Mouse (Mus musculus) neural tube, embryonic 12.5 days (tissue): ENCODE results near the gene Satb1. TPM values are rescaled to one million over a fixed set of nuclear protein-coding genes. Genes with fewer than 3 reads are reported as not detected.
A peak's percentile ranks its signal among the peaks of the same experiment; 100 is the strongest.

Experiments
- ATAC-seq: fragments of 200-750 bp; cut with Nextera tagmentation; 2 replicates; pipeline ENCODE4 v1.8.0; 2017; ENCODE audit warnings: low read depth, mild to moderate bottlenecking, moderate TSS enrichment, moderate library complexity; ENCODE audit not compliant: low FRiP score
- H3K27ac ChIP-seq: fragments of 300-500 bp; sonication (generic); 2 replicates; pipeline ENCODE4 v1.5.1; 2016
- H3K27me3 ChIP-seq: fragments of 300-500 bp; sonication (generic); replicated peaks from 2 replicates; pipeline ENCODE4 v1.6.1; 2016; ENCODE audit warnings: mild to moderate bottlenecking
- H3K36me3 ChIP-seq: fragments of 300-500 bp; sonication (generic); 2 replicates; pipeline ENCODE4 v1.6.1; 2016; ENCODE audit warnings: mild to moderate bottlenecking
- H3K4me1 ChIP-seq: fragments of 300-500 bp; sonication (generic); 2 replicates; pipeline ENCODE4 v1.6.1; 2016
- H3K4me2 ChIP-seq: fragments of 300-500 bp; sonication (generic); replicated peaks from 2 replicates; pipeline ENCODE4 v1.6.1; 2016; ENCODE audit warnings: mild to moderate bottlenecking
- H3K4me3 ChIP-seq: fragments of 300-500 bp; sonication (generic); 2 replicates; pipeline ENCODE4 v1.5.1; 2016
- H3K9ac ChIP-seq: fragments of 300-500 bp; sonication (generic); 2 replicates; pipeline ENCODE4 v1.6.1; 2016; ENCODE audit warnings: mild to moderate bottlenecking
- H3K9me3 ChIP-seq: fragments of 300-500 bp; sonication (generic); 2 replicates; pipeline ENCODE4 v1.6.1; 2016; ENCODE audit warnings: mild to moderate bottlenecking
- WGBS: fragments of 180-500 bp; shearing (Covaris S2); methylation state at CpG from one replicate; pipeline ENCODE4 v1.1.7; 2016; 5-methylcytosine and 5-hydroxymethylcytosine counted together
- polyA plus RNA-seq: library from polyadenylated mRNA; unstranded; fragments of >200 nt; fragmentation: Nextera tagmentation; extraction: Ambion mirVana; gene quantifications from 2 replicates; pipeline ENCODE4 v1.2.1, GENCODE M21; 2016

Satb1 gene
- polyA plus RNA-seq, 1 experiment from 2014 or later, result 36.5 TPM

DNA sequence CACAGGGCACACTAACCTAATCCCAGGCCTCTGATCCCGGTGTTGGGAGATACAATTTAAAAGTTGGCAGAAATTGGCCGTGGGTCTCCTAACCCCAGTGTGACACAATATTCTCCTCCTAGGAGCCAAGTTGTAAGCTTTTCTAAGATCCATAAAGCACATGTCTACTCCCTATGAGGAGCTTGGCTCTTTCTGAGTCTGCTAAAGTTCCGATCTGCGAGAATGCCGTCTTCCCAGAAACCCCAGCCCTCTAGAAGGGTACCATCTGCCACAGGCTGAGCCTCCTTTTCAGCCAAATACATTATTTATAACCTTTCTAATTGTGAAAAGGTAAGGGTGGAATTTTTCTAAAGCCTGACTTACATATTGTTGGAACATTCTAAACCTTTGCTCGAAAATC, 43.3 kb downstream of the Satb1 start:
- 68% methylated on average over 6 of the region's 6 CpGs for WGBS
- no peak overlapping the region for H3K4me2 ChIP-seq
- no peaks in the 10 kb centered on the region for H3K9me3 ChIP-seq
- no peak for ATAC-seq
- H3K27me3 ChIP-seq, result no peaks in the 10 kb centered on the region
- no peak overlapping the region for H3K9ac ChIP-seq
- no peak overlapping the region for H3K27ac ChIP-seq
- peaks cover 6% of the 10 kb centered on the region; the same call in 1 of the 2 replicates for H3K36me3 ChIP-seq
- H3K4me3 ChIP-seq, result no peak overlapping the region
- H3K4me1 ChIP-seq, result peaks cover 5% of the 10 kb centered on the region

DNA sequence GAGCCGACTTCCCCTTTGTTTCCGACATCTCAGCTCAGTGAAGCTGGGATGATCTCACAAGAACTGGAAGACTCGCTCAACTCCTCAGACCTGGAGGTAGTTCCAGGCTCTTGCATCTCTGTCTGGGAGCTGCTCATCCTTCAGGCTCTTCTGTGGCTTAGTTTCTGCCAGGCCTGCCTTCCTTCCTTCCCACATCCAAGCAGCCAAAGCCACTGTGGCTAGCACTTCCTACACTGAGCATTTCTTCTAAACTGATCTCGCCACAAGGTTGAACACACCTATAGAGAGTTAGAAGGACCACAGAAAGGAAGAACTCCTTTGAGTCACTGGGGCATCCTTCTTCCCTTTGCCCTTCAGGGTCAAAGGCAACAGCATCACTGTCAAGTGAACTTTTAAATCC, 44.0 kb downstream of the Satb1 start:
- H3K4me3 ChIP-seq, result no peak overlapping the region
- no peak overlapping the region for H3K4me2 ChIP-seq
- WGBS, result 96% methylated on average over 4 of the region's 4 CpGs
- H3K27me3 ChIP-seq, result no peaks in the 10 kb centered on the region
- peaks cover 9% of the 10 kb centered on the region; the same call in 1 of the 2 replicates for H3K36me3 ChIP-seq
- H3K9me3 ChIP-seq, result no peaks in the 10 kb centered on the region
- no peak for ATAC-seq
- peaks cover 5% of the 10 kb centered on the region for H3K4me1 ChIP-seq
- no peak overlapping the region for H3K9ac ChIP-seq
- no peak overlapping the region for H3K27ac ChIP-seq

DNA sequence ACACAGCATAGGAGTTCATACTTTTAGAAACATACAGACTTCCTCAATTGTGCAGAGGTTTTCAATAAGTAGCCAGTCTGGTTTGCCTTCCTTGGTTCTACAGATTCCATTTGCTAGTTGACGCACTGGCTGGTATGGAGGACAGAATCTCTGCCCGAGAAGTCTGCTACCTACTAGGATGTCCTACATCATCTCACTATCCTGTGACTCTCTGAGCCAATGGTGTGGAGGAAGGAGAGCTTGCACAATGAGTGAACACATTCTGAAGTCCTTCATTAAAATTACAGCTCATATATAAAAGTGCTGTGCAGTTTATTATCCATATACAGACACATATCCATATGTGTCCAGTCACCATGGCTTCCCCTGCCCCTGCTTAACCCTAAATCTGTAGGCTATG, 45.1 kb downstream of the Satb1 start:
- WGBS, result 95% methylated on average over 2 of the region's 2 CpGs
- Histone ChIP-seq H3K9me3 (no peaks in the 10 kb centered on the region), H3K27ac (no peak overlapping the region), H3K4me1 (peaks cover 5% of the 10 kb centered on the region), H3K4me3 (no peak overlapping the region), H3K36me3 (peaks cover 11% of the 10 kb centered on the region), H3K4me2 (no peak overlapping the region), H3K9ac (no peak overlapping the region), H3K27me3 (no peaks in the 10 kb centered on the region)
- no peak for ATAC-seq

DNA sequence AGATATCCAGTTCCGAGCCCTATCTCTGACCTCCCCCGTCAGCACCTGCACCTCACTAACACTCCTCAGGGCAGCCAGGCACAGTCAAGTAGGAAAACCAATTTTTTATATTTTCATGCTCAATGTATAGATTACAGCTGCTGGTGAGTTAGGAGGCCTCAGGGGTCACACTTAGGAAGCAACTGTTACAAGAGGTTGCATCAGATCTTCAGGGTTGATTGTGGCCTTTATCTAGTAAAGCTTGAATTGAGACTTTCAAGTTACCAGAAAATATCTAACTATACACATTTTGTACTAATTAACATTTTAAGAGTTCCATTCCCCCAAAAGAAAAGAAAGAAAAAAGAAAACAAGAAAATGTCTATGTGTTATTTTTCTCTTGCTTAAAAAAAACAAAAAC, 47.0 kb downstream of the Satb1 start:
- no peak overlapping the region for H3K4me2 ChIP-seq
- no peak overlapping the region for H3K4me3 ChIP-seq
- peaks cover 5% of the 10 kb centered on the region for H3K4me1 ChIP-seq
- no peaks in the 10 kb centered on the region for H3K27me3 ChIP-seq
- H3K9me3 ChIP-seq, result no peaks in the 10 kb centered on the region
- ATAC-seq, result no peak
- peaks cover 25% of the 10 kb centered on the region for H3K36me3 ChIP-seq
- H3K9ac ChIP-seq, result no peak overlapping the region
- no peak overlapping the region for H3K27ac ChIP-seq
- WGBS, result 94% methylated on average over 2 of the region's 2 CpGs

DNA sequence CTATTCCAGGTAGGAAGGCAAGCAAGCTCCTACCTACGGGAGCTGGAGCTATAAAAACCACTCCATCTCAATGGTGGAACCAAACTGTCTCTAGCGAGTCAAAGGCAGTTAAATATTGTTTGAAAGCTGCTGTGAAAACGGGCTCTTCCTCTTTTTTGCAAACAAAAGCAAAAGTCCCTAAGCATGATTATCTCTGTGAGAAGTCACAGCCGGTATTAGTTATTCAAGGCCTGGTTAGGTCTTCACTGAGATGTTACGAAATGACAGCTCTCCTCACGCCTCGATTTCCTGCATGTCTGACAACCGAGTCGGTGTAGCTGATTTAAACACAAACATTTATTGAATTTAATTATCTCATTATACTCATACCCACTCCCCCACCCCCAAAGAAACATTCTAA, 48.2 kb downstream of the Satb1 start:
- Histone ChIP-seq H3K9ac (no peak overlapping the region), H3K4me2 (no peak overlapping the region), H3K4me1 (no peaks in the 10 kb centered on the region; the same call in 1 of the 2 replicates), H3K27ac (no peak overlapping the region), H3K27me3 (no peaks in the 10 kb centered on the region), H3K4me3 (no peak overlapping the region), H3K9me3 (no peaks in the 10 kb centered on the region), H3K36me3 (peaks cover 25% of the 10 kb centered on the region)
- 92% methylated on average over 9 of the region's 9 CpGs for WGBS
- no peak for ATAC-seq

DNA sequence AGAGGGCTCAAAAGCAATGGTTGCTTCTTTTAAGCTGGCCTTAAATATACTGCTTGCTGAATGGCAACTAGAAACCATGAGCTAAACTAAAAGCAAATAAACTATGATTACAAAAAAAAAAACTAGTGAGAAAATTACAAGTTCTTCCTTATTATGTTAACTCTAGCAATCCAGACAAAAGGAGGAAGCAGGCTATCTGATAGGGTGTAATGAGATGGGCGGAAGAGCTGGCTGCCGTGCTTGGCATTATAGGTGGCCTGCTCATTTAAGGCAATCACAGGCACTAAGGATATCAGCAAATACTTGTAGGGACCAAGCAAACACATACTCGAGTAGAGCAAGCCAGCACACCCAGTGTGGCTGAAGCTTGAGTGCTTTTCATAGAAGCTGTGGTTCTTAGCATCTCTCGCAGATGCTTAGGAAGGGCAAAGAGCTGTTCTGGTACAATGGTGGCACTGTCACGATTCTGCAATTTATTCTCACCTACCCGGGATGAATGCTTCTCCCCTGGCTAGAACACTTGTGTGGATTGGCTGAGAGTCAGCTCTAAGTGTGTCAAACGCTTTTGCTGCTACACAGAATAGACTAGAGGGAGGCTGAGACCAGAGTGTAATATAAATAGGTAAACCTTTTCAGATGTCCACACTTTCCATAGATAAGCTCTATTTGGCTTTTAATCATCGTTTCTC, 49.4 kb downstream of the Satb1 start:
- no peaks in the 10 kb centered on the region for H3K4me1 ChIP-seq
- H3K27ac ChIP-seq, result no peak overlapping the region
- H3K27me3 ChIP-seq, result no peaks in the 10 kb centered on the region
- H3K4me2 ChIP-seq, result no peak overlapping the region
- WGBS, result 90% methylated on average over 8 of the region's 8 CpGs
- no peak for ATAC-seq
- H3K4me3 ChIP-seq, result no peak overlapping the region
- H3K9me3 ChIP-seq, result no peaks in the 10 kb centered on the region
- H3K36me3 ChIP-seq, result peaks cover 25% of the 10 kb centered on the region
- H3K9ac ChIP-seq, result no peak overlapping the region

- no peak for ATAC-seq
- H3K27me3 ChIP-seq, result no peaks in the 10 kb centered on the region
- no peak overlapping the region for H3K4me2 ChIP-seq
- H3K9ac ChIP-seq, result no peak overlapping the region
- H3K4me1 ChIP-seq, result 0 out of 2 replicates have a peak, but pooled peaks cover 3% of the 10 kb centered on the region
- WGBS, result 97% methylated on average over 11 of the region's 11 CpGs
- H3K36me3 ChIP-seq, result peaks cover 25% of the 10 kb centered on the region
- no peaks in the 10 kb centered on the region for H3K9me3 ChIP-seq
- H3K4me3 ChIP-seq, result no peak overlapping the region
- H3K27ac ChIP-seq, result no peak overlapping the region
Observed at GRCm38 (mm10) chr17:51780036-51780435, 53.1 kb downstream of the Satb1 start.

DNA sequence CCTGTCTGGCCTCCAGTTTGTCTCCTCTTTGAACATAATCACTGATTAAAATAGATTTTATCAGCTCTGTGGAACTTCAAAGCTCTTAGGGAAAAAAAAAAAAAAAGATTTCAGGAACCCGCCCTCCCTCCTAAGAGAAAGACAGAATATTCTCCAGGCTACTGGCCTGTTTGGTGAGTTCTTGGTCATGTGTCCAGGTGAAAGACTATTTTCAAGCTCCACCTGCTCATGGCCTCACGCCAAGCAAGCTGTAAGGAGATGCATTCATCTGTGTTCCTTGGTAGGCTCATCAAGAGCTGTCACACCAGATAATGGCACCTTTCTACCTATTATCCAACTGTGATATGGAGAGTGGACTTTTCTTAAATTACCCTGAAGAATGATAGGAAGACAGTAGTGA, 54.1 kb downstream of the Satb1 start:
- H3K9ac ChIP-seq, result no peak overlapping the region
- H3K4me3 ChIP-seq, result no peak overlapping the region
- no peaks in the 10 kb centered on the region for H3K27me3 ChIP-seq
- H3K4me1 ChIP-seq, result 0 out of 2 replicates have a peak, but pooled peaks cover 3% of the 10 kb centered on the region
- H3K9me3 ChIP-seq, result no peaks in the 10 kb centered on the region
- no peak for ATAC-seq
- H3K4me2 ChIP-seq, result no peak overlapping the region
- no peak overlapping the region for H3K27ac ChIP-seq
- 86% methylated on average over 2 of the region's 2 CpGs for WGBS
- H3K36me3 ChIP-seq, result peaks cover 22% of the 10 kb centered on the region

DNA sequence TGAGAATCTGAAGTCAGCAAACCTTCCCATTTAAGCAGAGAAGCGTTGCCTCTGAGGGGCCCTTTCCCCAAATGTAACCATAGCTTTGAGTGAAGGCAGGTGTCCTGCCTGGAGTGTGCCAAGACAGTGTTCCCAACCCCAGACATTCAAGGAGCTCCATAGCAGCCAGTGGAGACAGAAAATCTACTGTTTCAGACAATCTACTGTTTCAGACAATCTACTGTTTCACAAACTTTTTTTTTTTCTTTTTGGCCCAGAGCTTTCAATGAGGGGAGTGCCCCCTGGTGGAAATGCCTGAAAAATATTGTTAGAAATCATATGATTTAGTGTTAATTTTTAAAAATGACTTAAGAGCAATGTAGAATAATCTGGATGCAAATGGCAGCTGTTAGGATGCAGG, 55.3 kb downstream of the Satb1 start:
- H3K27ac ChIP-seq, result no peak overlapping the region
- ATAC-seq, result no peak
- H3K27me3 ChIP-seq, result no peaks in the 10 kb centered on the region
- 0 out of 2 replicates have a peak, but pooled peaks cover 3% of the 10 kb centered on the region for H3K4me1 ChIP-seq
- H3K4me3 ChIP-seq, result no peak overlapping the region
- WGBS, result 88% methylated on average over 1 of the region's 1 CpGs
- no peak overlapping the region for H3K4me2 ChIP-seq
- no peak overlapping the region for H3K9ac ChIP-seq
- no peaks in the 10 kb centered on the region for H3K9me3 ChIP-seq
- H3K36me3 ChIP-seq, result peaks cover 19% of the 10 kb centered on the region

GRCm38 (mm10) chr17:51775070-51775881, 57.8 kb downstream of the Satb1 start:
- peaks cover 7% of the 10 kb centered on the region for H3K36me3 ChIP-seq
- no peak overlapping the region for H3K27ac ChIP-seq
- H3K9me3 ChIP-seq, result no peaks in the 10 kb centered on the region
- 0 out of 2 replicates have a peak overlapping the region, but pooled peaks have one; percentile 7 for H3K4me2 ChIP-seq
- no peaks in the 10 kb centered on the region for H3K27me3 ChIP-seq
- 0 out of 2 replicates have a peak, but pooled peaks cover 3% of the 10 kb centered on the region for H3K4me1 ChIP-seq
- peak; percentile 91 for ATAC-seq
- H3K9ac ChIP-seq, result no peak overlapping the region
- no peak overlapping the region for H3K4me3 ChIP-seq
- 57% methylated on average over 18 of the region's 18 CpGs for WGBS

GRCm38 (mm10) chr17:51763600-51763999, 69.5 kb downstream of the Satb1 start:
- Histone ChIP-seq H3K36me3 (peaks cover 4% of the 10 kb centered on the region; the same call in 1 of the 2 replicates), H3K27me3 (no peaks in the 10 kb centered on the region), H3K9me3 (no peaks in the 10 kb centered on the region), H3K27ac (no peak overlapping the region), H3K4me3 (no peak overlapping the region), H3K9ac (no peak overlapping the region), H3K4me1 (no peaks in the 10 kb centered on the region), H3K4me2 (no peak overlapping the region)
- ATAC-seq, result no peak
- 91% methylated on average over 8 of the region's 8 CpGs for WGBS

- no peaks in the 10 kb centered on the region for H3K27me3 ChIP-seq
- H3K4me2 ChIP-seq, result no peak overlapping the region
- H3K4me1 ChIP-seq, result no peaks in the 10 kb centered on the region
- H3K4me3 ChIP-seq, result no peak overlapping the region
- no peaks in the 10 kb centered on the region for H3K9me3 ChIP-seq
- no peak overlapping the region for H3K27ac ChIP-seq
- WGBS, result 86% methylated on average over 7 of the region's 7 CpGs
- ATAC-seq, result no peak
- H3K36me3 ChIP-seq, result peaks cover 10% of the 10 kb centered on the region; the same call in 1 of the 2 replicates
- H3K9ac ChIP-seq, result no peak overlapping the region
Observed at GRCm38 (mm10) chr17:51762503-51762902, 70.6 kb downstream of the Satb1 start.
